Mouse (Mus musculus) hindbrain, postnatal 0 days (tissue): ENCODE data around the gene Ntan1. TPM values are rescaled to one million over a fixed set of nuclear protein-coding genes. Genes with fewer than 3 reads are reported as not detected.
"Not testable (repeated sequence)": the region's sequence is repeated elsewhere in the genome, so short reads cannot be mapped to it uniquely, and the experiment has no call there.

Source experiments
- ATAC-seq: fragments of 200-750 bp; cut with Nextera tagmentation; 2 replicates; pipeline ENCODE4 v1.8.0; 2017; ENCODE audit warnings: mild to moderate bottlenecking, moderate TSS enrichment, moderate library complexity
- DNase-seq: peaks from one replicate; pipeline ENCODE4 v3.0.0-alpha.2; 2015; ENCODE audit warnings: low spot score
- H3K27ac ChIP-seq: fragments of 300-500 bp; sonication (generic); 2 replicates; pipeline ENCODE4 v1.5.1; 2014; ENCODE audit warnings: mild to moderate bottlenecking
- H3K27me3 ChIP-seq: fragments of 300-500 bp; sonication (generic); 2 replicates; pipeline ENCODE4 v1.6.1; 2014; ENCODE audit warnings: low read length, mixed read lengths; ENCODE audit not compliant: insufficient read depth
- H3K36me3 ChIP-seq: fragments of 300-500 bp; sonication (generic); 2 replicates; pipeline ENCODE4 v1.6.1; 2014; ENCODE audit warnings: low read length, mixed read lengths; ENCODE audit not compliant: insufficient read depth
- H3K4me1 ChIP-seq: fragments of 300-500 bp; sonication (generic); 2 replicates; pipeline ENCODE4 v1.6.1; 2014; ENCODE audit warnings: antibody characterized with exemption, low read length, mixed read lengths; ENCODE audit not compliant: insufficient read depth
- H3K4me2 ChIP-seq: fragments of 300-500 bp; sonication (generic); 2 replicates; pipeline ENCODE4 v1.6.1; 2014; ENCODE audit warnings: low read depth, mild to moderate bottlenecking, low read length, moderate library complexity, mixed read lengths
- H3K4me3 ChIP-seq: fragments of 300-500 bp; sonication (generic); 2 replicates; pipeline ENCODE4 v1.5.1; 2014; ENCODE audit warnings: low read length
- H3K9ac ChIP-seq: fragments of 300-500 bp; sonication (generic); replicated peaks from 2 replicates; pipeline ENCODE4 v1.6.1; 2014; ENCODE audit warnings: mild to moderate bottlenecking, low read length, moderate library complexity, mixed read lengths
- H3K9me3 ChIP-seq: fragments of 300-500 bp; sonication (generic); 2 replicates; pipeline ENCODE4 v1.6.1; 2016; ENCODE audit warnings: low read length, mixed read lengths
- CTCF ChIP-seq: IDR thresholded peaks from 2 replicates; pipeline ENCODE4 v1.5.1; 2016; ENCODE audit warnings: antibody characterized with exemption, control low read depth, low read depth
- WGBS: fragments of 180-500 bp; shearing (Covaris S2); extraction: QIAGEN DNeasy Blood & Tissue Kit; methylation state at CpG from one replicate; pipeline ENCODE4 v1.1.7; 2014; 5-methylcytosine and 5-hydroxymethylcytosine counted together
- polyA plus RNA-seq: library from polyadenylated mRNA; unstranded; fragments of >200 nt; fragmentation: Nextera tagmentation; extraction: Ambion mirVana; gene quantifications from 2 replicates; pipeline ENCODE4 v1.2.1, GENCODE M21; 2015
- total RNA-seq: library from RNA; depleted of rRNA; stranded (reverse); fragments of >200 nt; gene quantifications from 2 replicates; pipeline ENCODE4 v1.2.3, GENCODE M21; 2014; rRNA removed

The Ntan1 gene
- 138 and 171 TPM in 2 replicates for total RNA-seq
- polyA plus RNA-seq: 234 and 243 TPM in 2 replicates

DNA sequence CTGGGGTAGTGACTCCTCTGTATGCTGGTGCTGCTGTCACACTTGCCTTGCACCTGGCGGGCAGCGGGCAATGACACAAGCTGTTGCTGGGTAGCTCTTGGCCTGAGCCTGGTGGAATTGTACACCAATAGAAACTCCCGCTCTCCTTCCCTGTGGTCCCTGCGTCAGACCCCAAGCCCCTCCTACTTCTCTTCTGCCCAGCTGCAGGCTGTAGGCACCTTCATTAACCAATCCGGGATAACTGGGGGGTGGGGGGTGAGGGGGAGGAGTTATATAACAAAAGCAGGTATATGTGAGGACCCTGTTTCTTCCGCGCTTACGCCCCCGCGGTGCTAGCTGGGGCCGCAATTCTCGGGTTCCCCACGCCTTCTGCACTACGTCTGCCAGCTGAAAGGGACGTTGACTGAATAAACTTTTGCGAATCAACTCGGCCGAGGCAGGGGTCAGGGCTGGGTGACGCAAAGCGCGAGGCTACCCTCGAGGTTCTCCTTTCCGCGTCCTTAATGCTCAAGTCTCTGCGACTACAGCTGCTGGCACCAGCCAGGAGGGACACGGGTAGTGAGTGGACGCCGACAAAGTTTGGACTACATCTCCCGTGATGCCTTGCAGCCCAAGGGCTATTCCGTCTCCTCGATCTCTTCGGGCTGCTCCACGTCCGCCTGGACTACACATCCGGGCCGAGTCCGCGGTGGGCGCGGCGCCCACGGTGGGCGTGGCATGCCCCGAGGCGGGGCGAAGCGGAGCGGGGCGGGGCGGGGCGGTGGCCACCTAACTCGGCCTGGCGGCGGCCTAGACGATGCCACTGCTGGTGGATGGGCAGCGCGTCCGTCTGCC is at the start of gene Ntan1:
Gene Ntan1, plus strand, starts transcription at position 286 of the 834 bp plus-strand sequence.
- Histone ChIP-seq H3K27me3 (no peaks in the 10 kb centered on the region), H3K4me1 (peaks cover 13% of the 10 kb centered on the region; the same call in 1 of the 2 replicates), H3K9ac (peak within 1 kb of the TSS; percentile 89), H3K27ac (peak within 1 kb of the TSS; percentile 96), H3K4me2 (peak within 1 kb of the TSS; percentile 85), H3K36me3 (peaks cover 9% of the 10 kb centered on the region), H3K9me3 (no peaks in the 10 kb centered on the region), H3K4me3 (peak within 1 kb of the TSS; percentile 92)
- TF ChIP-seq CTCF: peak; percentile 25
- ATAC-seq: peak; percentile 95
- DNase-seq: peak; percentile 97
- under 1% methylated on average over 53 of the region's 58 CpGs for WGBS

DNA sequence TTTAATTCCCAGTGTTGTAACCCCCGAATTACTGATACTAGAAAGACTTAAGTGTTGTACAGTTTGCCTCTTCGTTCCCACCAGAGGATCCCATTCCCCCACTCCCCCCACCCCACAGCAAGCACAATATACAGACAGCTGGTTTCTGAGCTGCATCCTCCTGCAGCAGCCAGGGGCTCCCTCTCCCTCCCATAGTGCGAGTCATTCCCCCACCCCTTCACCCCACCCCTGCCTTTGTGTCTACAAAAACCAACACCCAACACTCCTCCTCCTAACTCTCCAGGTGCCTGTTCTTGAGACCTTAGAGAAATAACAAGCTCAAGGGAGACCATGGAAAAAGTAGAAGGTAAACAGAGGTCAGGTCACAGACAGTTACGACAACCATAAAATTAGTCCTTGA is 47.0 kb upstream of the Ntan1 start:
- not testable (repeated sequence) for H3K27me3 ChIP-seq, H3K4me2 ChIP-seq, H3K4me1 ChIP-seq, H3K4me3 ChIP-seq, DNase-seq, H3K9ac ChIP-seq, H3K27ac ChIP-seq, ATAC-seq, H3K36me3 ChIP-seq, H3K9me3 ChIP-seq
- 77% methylated on average over 4 of the region's 4 CpGs for WGBS

DNA sequence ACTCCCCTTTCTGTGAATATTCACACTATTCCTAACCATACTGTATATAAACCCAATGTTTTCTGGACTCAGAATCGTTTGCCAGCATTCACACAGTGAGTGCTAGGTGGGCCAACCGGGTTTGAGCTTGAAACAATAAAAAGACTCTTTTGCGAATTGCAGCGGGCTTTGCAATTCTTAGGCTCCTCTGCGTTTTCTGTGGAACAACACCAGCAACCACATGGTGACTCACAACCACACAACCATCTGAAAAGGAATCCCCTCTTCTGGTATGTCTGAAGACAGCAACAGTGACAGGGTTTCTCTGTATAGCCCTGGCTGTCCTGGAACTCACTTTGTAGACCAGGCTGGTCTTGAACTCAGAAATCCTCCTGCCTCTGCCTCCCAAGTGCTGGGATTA is 46.6 kb upstream of the Ntan1 start:
- not testable (repeated sequence) for H3K9me3 ChIP-seq, H3K36me3 ChIP-seq, DNase-seq, H3K4me3 ChIP-seq, H3K9ac ChIP-seq, ATAC-seq, H3K27me3 ChIP-seq, H3K27ac ChIP-seq, H3K4me2 ChIP-seq, H3K4me1 ChIP-seq
- 88% methylated on average over 5 of the region's 5 CpGs for WGBS

DNA sequence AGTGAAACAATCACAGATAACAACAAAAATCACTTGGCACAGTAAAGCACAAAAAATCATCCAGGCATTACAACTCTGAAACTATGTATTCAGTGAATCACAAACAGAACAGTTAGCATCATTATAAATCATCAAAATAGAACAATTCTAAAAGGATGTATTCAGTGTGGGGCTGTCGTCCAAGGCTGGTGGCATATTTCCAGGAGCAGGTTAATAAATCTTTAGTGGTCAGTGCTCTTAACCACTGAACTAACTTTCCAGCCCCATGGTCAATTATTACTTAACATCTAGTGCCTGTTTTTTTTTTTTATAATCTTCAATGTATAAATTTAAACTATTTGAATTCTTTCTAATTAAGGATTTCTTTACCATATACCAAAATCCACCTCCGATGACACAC is 44.6 kb upstream of the Ntan1 start:
- not testable (repeated sequence) for H3K4me3 ChIP-seq, H3K36me3 ChIP-seq, H3K4me2 ChIP-seq, H3K4me1 ChIP-seq, H3K9ac ChIP-seq, ATAC-seq, H3K9me3 ChIP-seq, DNase-seq, H3K27ac ChIP-seq, H3K27me3 ChIP-seq
- 75% methylated on average over 2 of the region's 2 CpGs for WGBS

DNA sequence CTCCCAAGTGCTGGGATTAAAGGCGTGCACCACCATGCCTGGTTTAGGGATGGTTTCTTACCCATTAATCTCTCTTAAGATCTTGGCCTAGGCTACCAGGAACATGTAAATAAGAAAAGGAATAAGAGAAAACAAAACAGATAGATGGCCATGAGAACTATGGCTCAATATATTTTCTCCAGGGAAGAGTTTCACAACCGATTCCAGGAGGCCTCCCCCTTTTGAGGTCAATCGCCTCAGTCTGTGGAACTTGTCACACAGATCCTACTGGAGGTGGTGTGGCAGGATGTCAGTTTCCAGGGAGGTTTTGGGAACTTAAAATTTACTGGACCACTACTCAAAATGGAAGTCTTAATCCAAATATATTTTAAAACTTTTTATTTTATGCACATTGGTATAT is 44.0 kb upstream of the Ntan1 start:
- not testable (repeated sequence) for H3K4me3 ChIP-seq, H3K4me2 ChIP-seq, H3K9me3 ChIP-seq, ATAC-seq, H3K27ac ChIP-seq, H3K27me3 ChIP-seq, DNase-seq, H3K9ac ChIP-seq, H3K36me3 ChIP-seq, H3K4me1 ChIP-seq
- WGBS: 85% methylated on average over 3 of the region's 3 CpGs

DNA sequence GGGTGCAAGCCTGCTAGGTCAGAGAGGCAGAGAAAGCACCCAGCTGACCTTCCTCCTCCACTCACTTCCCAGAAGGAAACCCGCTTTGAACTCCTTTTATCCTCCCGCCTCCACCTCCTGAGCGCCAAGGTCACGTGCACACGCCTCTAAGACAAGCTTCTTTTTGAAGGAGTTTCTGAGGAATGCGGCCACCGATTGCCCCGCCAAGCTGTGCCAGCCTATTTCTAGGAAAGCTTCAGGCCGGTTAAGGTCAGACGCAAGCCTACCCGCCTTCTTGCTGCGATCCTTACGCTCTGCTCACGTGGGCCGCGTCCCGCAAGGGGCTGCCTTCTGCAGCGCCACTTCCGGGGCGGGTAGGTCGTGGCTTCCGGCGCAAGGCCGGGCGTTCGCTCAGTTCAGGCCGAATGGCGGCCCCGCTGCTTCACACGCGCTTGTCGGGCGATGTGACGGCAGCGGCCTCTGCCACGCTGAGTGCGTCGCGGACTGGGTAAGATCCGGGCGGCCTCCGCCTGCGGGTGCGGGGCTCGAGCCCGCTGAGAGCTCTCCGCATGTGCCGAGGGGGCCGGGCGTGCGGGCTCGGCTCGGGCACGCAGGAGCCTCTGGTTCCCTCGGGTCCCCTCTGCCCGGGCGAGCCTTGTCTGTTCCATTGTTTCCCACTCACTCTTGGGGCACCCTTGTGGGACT is 38.1 kb upstream of the Ntan1 start, which contains the start of gene Rrn3:
Gene Rrn3, plus strand, starts transcription at position 356 of the 684 bp plus-strand sequence.
- Histone ChIP-seq H3K4me1 (peaks cover 12% of the 10 kb centered on the region), H3K4me3 (peak within 1 kb of the TSS; percentile 74), H3K27me3 (no peaks in the 10 kb centered on the region), H3K9ac (peak within 1 kb of the TSS; percentile 79), H3K4me2 (peak within 1 kb of the TSS; percentile 73), H3K27ac (peak within 1 kb of the TSS; percentile 82), H3K36me3 (peaks cover 10% of the 10 kb centered on the region), H3K9me3 (no peaks in the 10 kb centered on the region)
- 0 out of 2 replicates have a peak, but pooled peaks have one; percentile 15 for TF ChIP-seq CTCF
- under 1% methylated on average over 57 of the region's 57 CpGs for WGBS
- DNase-seq (peak; percentile 95), ATAC-seq (peak; percentile 99)
